Mouse (Mus musculus) cortical plate, adult 2 months (tissue): ENCODE data around the gene Bcl9. TPM values are rescaled to one million over a fixed set of nuclear protein-coding genes. Genes with fewer than 3 reads are reported as not detected.

Experiments used
- H3K27ac ChIP-seq: fragments of 200-500 bp; 2 replicates; pipeline ENCODE4 v1.5.1; 2012; ENCODE audit warnings: low read length, control low read depth, inconsistent platforms; ENCODE audit not compliant: insufficient read depth
- H3K4me1 ChIP-seq: fragments of 200-500 bp; 2 replicates; pipeline ENCODE4 v1.6.1; 2011; ENCODE audit warnings: low read length; ENCODE audit not compliant: control insufficient read depth, insufficient read depth
- H3K4me3 ChIP-seq: fragments of 200-500 bp; 2 replicates; pipeline ENCODE4 v1.5.1; 2011; ENCODE audit warnings: mild to moderate bottlenecking, low read length, control low read depth; ENCODE audit not compliant: insufficient read depth
- CTCF ChIP-seq: fragments of 200-500 bp; IDR thresholded peaks from 2 replicates; pipeline ENCODE4 v1.5.1; 2011; ENCODE audit warnings: mild to moderate bottlenecking, control low read depth, low read length; ENCODE audit not compliant: insufficient read depth; ENCODE audit errors: extremely low read depth
- POLR2A ChIP-seq: fragments of 200-500 bp; IDR thresholded peaks from 2 replicates; pipeline ENCODE4 v1.6.1; 2011; ENCODE audit warnings: mild to moderate bottlenecking, low read length, control low read depth; ENCODE audit not compliant: insufficient read depth; ENCODE audit errors: extremely low read depth
- polyA plus RNA-seq: library from polyadenylated mRNA; depleted of rRNA; stranded (reverse); fragments of >200 nt; gene quantifications from 2 replicates; pipeline ENCODE4 v1.2.3, GENCODE M21; 2012

The Bcl9 gene
- polyA plus RNA-seq, 1 experiment, result 18.7 TPM

DNA sequence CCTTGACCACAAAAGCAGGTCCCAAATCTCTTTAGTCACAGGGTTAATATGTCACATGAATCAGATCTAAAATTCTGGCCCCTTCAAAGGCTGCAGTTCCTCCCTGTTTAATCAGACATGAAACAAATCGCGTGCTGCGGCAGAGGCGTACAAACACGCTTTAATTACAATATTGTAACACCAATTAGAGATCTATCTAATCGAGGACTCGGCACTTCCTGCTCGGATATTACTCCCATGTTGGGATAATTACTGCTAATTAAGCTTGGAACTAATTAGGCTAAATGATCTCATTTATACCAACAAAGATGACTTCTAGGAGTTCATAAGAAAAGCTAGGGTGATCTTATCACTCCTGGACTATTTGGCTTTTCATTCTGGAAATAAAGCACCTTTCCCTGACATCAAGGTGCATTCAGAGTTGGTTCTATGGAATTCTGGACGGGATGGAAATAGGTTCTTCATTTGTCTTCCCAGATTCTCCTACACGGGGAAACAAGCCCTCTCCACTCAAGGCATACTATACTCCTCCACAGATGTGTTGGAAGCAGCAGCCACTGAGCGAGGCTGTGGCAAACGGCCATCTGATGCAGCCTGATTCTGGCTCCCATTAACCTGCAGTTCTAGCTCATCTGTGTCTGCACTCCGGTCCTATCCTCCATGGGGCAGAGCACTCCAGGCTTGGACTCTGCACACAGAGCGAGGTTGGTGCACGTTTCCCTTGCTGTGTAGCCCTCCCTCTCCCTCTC lies 31.9 kb downstream of the Bcl9 start:
- Histone ChIP-seq H3K4me1 (peaks cover 7% of the 10 kb centered on the region), H3K27ac (no peak overlapping the region), H3K4me3 (no peak overlapping the region)
- TF ChIP-seq CTCF (no peak), POLR2A (no peak)

DNA sequence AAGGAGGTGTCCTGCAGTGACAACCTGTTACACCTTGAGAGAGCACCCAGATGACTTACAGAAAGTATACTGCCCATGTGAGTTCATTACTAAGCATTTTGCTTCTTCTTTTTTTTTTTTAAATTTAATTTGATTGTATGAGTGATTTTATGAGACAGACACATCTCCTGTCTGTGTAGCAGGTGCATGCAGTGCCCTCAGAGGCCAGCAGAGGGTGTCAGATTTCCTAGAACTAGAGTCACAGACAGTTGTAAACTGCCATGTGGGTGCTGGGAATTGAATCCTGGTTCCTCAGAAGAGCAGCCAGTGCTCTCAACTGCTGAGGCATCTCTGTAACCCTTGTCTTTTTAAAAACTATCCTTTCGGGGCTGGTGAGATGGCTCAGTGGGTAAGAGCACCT lies 35.5 kb downstream of the Bcl9 start:
- no peak for TF ChIP-seq CTCF
- no peak for TF ChIP-seq POLR2A
- Histone ChIP-seq H3K27ac (no peak overlapping the region), H3K4me3 (no peak overlapping the region), H3K4me1 (no peaks in the 10 kb centered on the region)

DNA sequence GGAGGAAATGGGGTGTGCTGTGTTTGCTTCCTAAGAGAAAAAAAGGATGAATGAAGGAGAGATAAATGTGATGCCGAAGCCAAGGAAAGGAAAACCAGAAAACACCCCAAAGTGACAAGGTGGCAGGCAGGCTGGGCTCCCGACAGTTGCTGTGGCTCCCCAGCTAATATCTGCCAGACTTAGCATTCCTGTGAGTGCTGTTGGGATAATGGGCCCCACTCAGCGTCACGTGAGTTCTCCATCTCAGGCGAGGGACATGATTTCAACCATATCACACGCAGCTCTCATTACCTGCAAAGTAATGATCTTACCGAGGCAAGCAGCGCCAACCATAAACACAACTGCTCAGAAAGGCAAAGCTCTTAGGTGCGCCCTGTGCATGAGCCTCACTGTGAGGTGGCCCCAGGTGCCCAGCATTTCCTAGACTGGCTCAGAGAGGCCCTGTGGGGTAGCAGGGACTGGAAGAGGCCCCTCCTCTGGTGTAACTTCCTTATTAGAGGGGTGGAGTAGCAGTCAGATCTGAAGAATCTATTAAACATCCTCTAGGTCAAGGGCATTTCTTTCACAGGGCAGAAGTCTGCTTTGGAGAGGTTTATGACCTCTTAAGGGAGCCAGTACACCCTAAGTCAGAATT lies 41.9 kb downstream of the Bcl9 start:
- Histone ChIP-seq H3K4me1 (no peaks in the 10 kb centered on the region; the same call in 1 of the 2 replicates), H3K27ac (no peak overlapping the region), H3K4me3 (no peak overlapping the region)
- no peak for TF ChIP-seq POLR2A
- TF ChIP-seq CTCF, result no peak

DNA sequence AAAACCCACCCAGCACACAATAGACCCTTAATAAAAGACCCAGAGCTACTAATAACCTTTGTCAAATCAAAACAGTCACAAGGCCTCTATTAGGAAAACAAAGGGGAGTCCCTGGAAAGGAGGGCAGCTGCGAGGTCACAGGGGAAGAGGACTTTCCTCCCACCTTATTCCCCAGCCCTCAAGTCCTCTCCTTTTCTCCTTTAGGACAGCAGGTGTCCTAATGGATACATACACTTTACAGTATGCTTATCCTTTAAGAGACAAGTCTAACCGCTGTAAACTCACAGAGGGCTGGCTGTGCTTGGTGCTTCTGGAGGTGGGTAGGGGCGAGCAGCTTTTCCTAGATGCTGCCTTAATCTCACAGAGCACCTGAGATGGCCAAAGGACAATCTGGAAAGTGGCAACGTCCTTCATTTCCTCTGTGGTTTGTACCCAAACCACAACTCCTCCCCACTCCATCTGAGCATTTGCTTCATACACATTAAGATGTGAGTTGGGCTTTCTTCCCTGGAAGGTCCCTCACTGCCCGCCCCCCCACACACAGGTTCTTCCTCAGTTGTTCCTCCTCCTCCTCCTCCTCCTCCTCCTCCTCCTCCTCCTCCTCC lies 42.8 kb downstream of the Bcl9 start:
- TF ChIP-seq POLR2A (no peak), CTCF (no peak)
- Histone ChIP-seq H3K4me1 (no peaks in the 10 kb centered on the region; the same call in 1 of the 2 replicates), H3K4me3 (no peak overlapping the region), H3K27ac (no peak overlapping the region)

DNA sequence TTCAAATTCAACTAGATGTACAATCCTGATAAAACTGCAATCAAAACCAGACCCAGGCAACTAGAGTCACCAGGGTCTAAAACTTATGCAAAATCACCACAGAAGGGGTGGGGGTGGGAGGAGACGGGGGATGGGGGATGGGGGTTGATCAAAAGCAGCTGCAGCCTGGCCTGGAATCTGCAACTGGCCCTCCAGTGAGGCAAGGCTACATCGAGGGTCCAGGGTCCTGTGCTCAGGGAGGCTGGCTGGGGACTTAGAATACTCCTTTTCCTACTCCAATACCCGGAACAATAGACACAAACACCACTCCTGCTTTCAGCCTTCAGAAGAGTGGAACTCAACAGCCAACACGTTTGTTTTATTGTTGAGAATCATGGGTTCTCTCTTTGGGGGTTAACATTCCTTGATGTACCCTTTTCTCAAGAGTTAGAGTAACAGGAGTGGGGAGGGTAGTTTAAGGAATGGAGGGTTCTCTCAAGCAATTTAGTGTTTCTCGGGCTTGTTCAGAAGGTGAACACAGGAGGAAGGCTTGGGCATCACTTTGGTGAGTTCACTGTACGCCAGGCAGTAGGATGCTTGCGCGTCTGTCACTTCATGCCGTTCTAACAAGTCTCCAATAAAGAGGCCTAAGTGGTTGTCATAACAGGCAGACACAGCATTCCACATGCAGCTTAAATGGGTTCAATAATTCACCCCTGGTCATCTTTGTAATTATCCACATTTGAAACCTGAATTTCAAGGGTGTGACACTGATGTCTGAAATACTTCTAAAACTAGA lies 43.7 kb downstream of the Bcl9 start:
- TF ChIP-seq CTCF (no peak), POLR2A (no peak)
- Histone ChIP-seq H3K27ac (no peak overlapping the region), H3K4me1 (no peaks in the 10 kb centered on the region; the same call in 1 of the 2 replicates), H3K4me3 (no peak overlapping the region)

DNA sequence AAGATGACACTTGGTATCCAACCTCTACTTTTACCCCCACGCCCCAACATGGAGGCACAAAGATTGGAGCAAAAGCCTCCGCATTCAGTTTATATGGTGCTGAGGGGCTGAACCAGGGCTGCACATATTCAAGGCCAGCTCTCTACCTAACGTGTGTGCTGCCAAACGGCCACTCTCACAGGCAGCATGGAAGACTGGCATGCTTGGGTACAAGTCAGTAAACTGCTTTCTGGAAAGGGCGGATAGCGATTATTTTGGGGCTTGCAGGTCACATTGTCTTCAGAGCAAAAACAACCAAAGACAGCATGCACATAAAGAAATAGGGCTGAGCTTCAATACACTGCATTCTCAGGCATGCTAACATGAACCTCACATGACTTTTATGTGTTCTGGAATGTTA lies 44.8 kb downstream of the Bcl9 start:
- Histone ChIP-seq H3K4me1 (no peaks in the 10 kb centered on the region; the same call in 1 of the 2 replicates), H3K4me3 (no peak overlapping the region), H3K27ac (no peak overlapping the region)
- TF ChIP-seq CTCF, result no peak

DNA sequence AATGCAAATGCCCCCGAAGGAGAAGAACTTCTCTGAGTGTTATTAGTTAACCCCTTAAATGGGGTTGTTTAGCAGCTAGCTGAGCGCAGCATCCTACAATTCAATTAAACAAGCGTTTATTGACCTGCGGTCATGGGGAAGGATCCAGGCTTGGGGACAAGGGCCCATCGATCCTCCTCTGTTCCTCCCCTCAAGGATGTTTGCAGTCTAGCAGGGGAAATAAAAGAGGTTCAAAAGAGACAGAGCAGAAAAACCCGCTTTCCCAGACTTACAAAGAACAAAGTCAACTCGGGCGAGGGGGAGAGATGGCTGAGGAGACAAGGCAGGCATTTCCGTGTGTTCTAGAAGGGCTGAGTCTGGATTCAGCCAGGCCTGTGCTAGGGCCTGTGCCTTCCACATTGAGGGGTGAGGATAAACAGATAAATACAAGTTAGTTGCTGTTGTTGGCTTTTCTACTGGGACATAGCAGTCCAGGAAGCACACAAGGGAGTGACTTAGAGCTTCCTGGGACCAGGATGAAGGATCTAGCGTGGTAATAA lies 55.0 kb downstream of the Bcl9 start:
- H3K4me3 ChIP-seq, result no peak overlapping the region
- H3K27ac ChIP-seq, result no peak overlapping the region
- no peak for TF ChIP-seq CTCF
- peaks cover 4% of the 10 kb centered on the region for H3K4me1 ChIP-seq

DNA sequence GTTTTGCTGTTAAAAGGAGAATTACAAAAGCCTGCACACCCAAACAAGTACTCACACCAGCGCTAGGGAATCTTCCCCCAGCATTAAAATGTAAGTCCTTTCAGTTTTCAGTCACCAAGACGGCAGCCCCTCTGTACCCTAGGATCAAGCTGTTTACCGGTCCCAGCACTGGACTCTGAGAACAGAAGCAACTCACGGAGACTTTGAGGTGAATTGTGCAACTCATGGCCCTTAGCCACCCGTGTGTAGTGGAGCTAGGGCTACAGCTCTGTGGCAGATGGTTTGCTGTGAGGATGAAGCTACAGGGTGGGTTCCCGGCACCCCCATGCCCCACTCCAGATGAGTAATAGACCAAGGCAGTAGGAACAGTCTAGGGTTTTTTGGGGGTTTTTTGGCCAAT lies 55.9 kb downstream of the Bcl9 start:
- Histone ChIP-seq H3K27ac (no peak overlapping the region), H3K4me1 (peaks cover 4% of the 10 kb centered on the region), H3K4me3 (no peak overlapping the region)
- TF ChIP-seq CTCF (no peak), POLR2A (no peak)

DNA sequence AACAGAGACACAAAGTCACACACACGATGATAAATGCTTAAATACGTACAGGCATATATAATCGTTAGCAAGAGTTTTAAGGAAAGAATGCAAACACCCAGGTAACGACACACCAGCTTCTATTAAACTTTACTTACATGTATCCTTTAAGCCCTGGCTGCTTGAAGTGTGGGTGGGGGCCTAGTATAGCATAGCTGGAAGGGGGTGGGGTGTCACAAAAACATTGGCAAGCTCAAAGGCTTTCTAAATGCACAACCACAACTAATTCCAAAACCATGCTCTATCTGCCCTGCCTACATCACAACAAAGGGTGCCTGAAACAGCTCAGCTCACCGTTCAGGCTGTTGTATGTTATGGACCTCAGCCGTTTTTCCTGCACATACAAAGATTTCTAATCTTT lies 57.9 kb downstream of the Bcl9 start:
- Histone ChIP-seq H3K27ac (no peak overlapping the region), H3K4me3 (no peak overlapping the region), H3K4me1 (peaks cover 6% of the 10 kb centered on the region)
- no peak for TF ChIP-seq CTCF
- TF ChIP-seq POLR2A, result no peak
